Mouse (Mus musculus): ENCODE results near the gene Tmem132d. TPM values are rescaled to one million over a fixed set of nuclear protein-coding genes. Genes with fewer than 3 reads are reported as not detected.

Tmem132d gene
- polyA plus RNA-seq, 1 experiment from 2014 or later: not detected

DNA sequence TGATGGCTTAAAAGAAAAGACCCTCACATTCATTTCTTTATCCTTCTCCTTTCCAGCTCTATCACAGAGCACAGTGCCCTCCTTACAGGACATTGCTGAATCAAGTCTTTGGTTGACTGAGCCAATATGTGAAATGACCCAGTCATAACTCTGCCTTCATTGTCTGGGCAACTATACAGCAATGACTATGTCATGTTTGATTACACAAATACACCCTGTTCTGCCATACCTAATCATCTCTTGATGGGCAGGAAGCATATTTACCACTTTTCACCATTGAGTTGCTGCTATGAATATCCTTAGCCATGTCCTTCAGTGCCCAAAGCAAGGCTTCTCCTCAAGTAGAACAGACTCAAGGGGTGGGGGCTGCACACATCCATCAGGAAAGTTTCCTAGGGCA lies 214.6 kb downstream of the Tmem132d start:
- Histone ChIP-seq H3K79me2 (ENCODE audit: inconsistent target) (no peaks in the 10 kb centered on the region), H3K4me3 (ENCODE audit: inconsistent target) (no peak overlapping the region), H3K27ac (no peak overlapping the region), H3K36me3 (ENCODE audit: inconsistent target) (no peaks in the 10 kb centered on the region)

DNA sequence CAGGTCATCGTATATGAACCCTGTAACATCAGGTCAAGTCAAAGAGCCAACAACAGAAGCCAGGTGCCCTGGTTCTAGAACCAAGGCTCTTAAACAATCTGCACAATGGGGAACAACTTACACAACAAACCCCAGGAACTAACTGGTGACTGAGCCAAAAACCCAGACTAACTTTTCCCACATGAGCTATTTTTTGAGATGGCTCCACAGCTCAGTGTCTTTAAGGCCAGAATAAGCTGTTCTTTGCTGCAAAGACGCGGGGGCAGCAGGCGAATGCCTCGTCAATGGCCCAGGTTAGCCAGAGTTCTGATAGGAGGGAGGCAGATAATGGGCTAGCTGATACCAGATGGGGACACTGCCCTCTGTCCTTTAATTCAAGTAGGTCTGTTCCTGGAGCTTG lies 221.8 kb downstream of the Tmem132d start:
- 92% methylated on average over 5 of the region's 5 CpGs for WGBS (ENCODE audit: missing documents)
- Histone ChIP-seq H3K27ac (no peak overlapping the region), H3K36me3 (ENCODE audit: inconsistent target) (no peaks in the 10 kb centered on the region), H3K79me2 (ENCODE audit: inconsistent target) (no peaks in the 10 kb centered on the region), H3K4me3 (ENCODE audit: inconsistent target) (no peak overlapping the region)

DNA sequence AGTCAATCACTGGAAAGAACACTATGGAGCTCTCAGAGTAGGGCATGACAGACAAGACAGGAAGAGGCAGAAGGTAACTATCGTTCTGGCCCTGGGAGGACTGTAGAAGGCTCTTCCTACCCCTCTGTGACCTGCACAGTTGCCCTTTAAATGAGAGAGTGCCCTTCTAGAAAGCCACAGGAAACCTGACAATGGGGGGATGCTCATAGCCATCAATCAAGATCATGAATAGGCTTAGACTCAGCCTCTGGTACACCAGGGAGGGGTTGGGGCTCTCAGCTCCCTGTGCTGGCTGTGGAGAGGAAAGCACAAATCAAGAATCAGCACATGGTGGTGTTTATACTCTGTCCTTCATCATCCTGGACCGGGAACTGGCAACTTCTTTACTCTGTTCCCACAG lies 227.2 kb downstream of the Tmem132d start:
- H3K36me3 ChIP-seq (ENCODE audit: inconsistent target): no peaks in the 10 kb centered on the region
- H3K79me2 ChIP-seq (ENCODE audit: inconsistent target): no peaks in the 10 kb centered on the region
- no peak overlapping the region for H3K4me3 ChIP-seq (ENCODE audit: inconsistent target)
- WGBS (ENCODE audit: missing documents): 21% methylated on average over 2 of the region's 2 CpGs
- no peak overlapping the region for H3K27ac ChIP-seq

DNA sequence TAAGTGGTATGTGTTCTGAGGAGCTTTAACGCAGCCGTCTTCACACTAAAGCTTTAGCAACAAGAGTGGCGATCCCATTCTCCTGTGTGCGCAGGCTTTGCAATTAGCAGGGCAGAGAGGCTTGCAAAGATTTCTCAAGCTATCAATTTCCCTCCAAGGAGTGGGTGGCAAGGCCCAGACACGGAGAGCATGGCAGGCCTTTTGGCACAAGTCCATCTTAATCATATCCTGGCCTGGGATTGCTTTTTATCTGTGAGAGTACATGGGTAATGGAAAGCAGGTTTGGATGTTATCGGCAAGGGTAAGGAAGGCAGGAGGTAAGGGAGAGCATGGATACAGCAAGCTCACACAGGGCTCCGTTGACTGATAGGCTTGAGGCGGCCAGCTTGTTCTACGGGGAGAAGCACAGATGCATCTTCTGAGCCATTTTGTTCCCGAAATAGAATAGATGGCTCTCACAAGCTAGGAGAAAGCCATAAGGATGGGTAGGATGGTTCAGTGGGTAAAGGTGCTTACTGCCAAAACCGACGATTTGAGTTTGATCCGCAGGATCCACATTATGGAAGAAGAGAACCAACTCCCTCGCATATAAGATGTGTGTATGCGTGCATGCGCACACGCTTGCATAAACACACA lies 228.1 kb downstream of the Tmem132d start:
- H3K4me3 ChIP-seq (ENCODE audit: inconsistent target): no peak overlapping the region
- H3K79me2 ChIP-seq (ENCODE audit: inconsistent target): no peaks in the 10 kb centered on the region
- no peaks in the 10 kb centered on the region for H3K36me3 ChIP-seq (ENCODE audit: inconsistent target)
- WGBS (ENCODE audit: missing documents): 94% methylated on average over 13 of the region's 17 CpGs
- no peak overlapping the region for H3K27ac ChIP-seq

DNA sequence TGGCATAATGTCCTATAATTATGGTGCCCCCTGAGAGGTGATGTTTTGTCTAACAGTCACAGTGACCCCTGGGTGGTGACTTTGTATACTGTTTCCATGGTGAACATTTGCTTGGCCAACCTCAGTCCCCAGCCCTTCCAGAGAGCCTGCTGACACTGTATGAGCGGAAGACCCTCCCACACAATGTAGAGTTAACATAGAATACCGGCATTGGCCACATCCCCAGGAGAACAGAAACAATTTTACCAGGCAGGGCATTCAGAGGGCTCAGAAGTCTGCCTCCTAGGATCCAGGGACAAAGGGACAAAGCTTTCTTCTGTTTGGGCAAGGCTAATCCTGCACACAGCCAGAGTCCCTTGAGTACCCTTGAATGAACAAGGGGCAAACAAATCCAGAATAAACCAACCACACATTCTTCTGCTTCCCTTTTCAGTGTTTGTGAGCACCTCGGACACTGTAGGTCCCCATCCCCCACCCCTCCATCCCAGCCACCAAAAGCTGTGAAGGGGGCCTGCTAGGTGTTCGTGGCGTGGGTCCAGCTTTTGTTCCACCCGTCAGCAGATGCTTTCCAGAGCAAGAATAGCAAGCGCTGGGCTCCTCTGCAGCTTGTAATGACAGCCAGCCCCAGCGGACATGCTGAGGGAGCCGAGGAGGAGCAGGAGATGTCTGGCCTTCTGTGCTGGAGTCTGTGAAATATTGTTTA lies 228.8 kb downstream of the Tmem132d start:
- WGBS (ENCODE audit: missing documents): 64% methylated on average over 9 of the region's 9 CpGs
- H3K79me2 ChIP-seq (ENCODE audit: inconsistent target): no peaks in the 10 kb centered on the region
- no peak overlapping the region for H3K27ac ChIP-seq
- H3K4me3 ChIP-seq (ENCODE audit: inconsistent target): no peak overlapping the region
- no peaks in the 10 kb centered on the region for H3K36me3 ChIP-seq (ENCODE audit: inconsistent target)

DNA sequence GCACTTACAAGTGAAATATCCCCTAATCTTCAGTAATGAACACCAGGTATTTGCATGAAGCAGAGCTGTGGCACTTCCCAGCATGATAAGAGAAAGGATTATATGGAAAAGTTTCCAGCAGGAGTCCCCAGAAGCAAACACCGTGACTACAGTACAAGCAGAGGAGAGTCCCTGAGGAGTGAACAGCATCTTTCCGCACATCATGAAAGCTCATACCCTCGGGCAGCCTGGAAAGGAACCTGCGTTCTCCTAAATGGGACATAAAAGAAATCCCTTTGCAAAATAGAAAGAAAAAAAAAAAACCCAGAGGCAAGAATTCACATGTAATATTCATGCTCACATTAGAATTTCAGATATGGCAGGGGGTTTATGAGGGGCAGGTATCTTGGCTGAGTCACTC lies 238.8 kb downstream of the Tmem132d start:
- Histone ChIP-seq H3K27ac (no peak overlapping the region), H3K4me3 (ENCODE audit: inconsistent target) (no peak overlapping the region), H3K36me3 (ENCODE audit: inconsistent target) (no peaks in the 10 kb centered on the region), H3K79me2 (ENCODE audit: inconsistent target) (no peaks in the 10 kb centered on the region)
- WGBS (ENCODE audit: missing documents): 78% methylated on average over 4 of the region's 4 CpGs

DNA sequence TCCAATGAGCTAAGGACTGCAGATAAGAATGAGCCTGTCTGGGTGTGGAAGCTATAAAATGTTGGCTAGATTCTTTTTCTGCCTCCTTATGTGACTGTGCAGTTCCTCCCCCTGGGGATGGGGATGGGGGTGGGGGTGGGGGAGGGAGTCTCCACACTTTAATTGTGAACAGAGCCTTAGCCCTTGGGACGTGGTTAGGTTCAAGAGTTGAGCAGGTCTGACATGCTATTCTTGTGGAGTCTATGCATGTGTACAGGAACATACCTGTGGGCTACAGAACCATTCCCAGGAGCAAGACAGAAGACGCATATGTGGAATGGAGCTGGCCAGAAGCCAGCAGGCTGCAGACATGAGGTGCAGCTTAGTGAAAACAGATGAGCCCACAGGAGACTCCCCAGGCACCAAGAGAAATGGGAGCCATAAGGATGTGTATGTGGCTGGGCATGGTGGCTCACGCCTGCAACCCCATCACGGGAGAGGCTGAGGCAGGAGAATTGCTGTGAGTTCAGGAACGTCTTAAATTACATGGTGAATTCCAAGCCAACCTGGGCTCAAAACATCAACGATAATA lies 240.3 kb downstream of the Tmem132d start:
- 84% methylated on average over 6 of the region's 6 CpGs for WGBS (ENCODE audit: missing documents)
- H3K27ac ChIP-seq: no peak overlapping the region

DNA sequence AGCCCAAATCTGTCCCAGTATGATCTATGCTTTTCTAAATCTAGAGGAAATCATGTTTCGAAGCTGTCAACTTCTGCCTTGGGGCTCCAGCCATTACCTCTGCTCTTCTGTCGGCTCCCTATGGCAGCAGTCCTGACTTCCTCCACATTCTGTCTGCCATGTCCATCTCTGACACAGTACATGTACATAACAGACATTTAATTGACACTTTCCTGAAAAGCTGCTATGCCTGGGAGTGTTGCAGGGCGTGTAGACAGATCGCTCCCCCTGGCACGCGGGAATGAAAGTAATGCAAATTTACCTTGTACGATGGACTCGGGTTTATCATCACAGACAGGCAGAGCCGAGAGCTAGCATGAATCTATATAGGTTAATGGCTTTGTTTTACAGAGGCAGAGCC lies 241.2 kb downstream of the Tmem132d start:
- no peaks in the 10 kb centered on the region for H3K36me3 ChIP-seq (ENCODE audit: inconsistent target)
- H3K27ac ChIP-seq: no peak overlapping the region
- H3K4me3 ChIP-seq (ENCODE audit: inconsistent target): no peak overlapping the region
- 90% methylated on average over 9 of the region's 9 CpGs for WGBS (ENCODE audit: missing documents)
- no peaks in the 10 kb centered on the region for H3K79me2 ChIP-seq (ENCODE audit: inconsistent target)

More for the DNA sequence above, 240.3 kb downstream of the Tmem132d start:
- no peak overlapping the region for H3K4me3 ChIP-seq (ENCODE audit: inconsistent target)
- H3K79me2 ChIP-seq (ENCODE audit: inconsistent target): no peaks in the 10 kb centered on the region
- H3K36me3 ChIP-seq (ENCODE audit: inconsistent target): no peaks in the 10 kb centered on the region

DNA sequence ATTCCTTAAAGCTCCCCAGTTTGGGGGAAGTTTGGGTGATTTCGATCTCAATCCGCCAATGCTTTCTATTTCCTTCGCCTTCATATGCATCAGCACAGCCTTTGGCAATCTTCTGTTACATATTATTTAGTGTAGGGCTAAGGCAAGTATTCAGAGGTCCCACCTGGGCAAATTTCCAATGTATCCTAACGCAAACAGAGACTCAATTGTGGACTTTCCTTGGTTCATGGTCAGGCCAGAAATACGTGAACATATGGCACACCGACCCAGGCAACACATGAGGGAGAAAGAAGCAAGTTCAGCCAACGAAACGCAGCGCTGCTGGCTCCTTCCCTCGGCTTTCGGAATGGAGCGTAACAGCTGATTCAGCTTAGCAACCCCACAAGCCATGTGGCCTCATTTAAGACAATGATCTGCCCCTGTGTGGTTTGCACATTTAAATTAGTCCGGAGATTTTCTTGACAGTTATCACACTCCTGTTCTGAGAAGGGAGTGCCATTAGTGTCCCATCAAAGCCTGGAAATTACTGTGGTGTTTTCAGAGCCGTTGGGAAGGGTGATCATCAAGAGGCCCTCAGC lies 242.5 kb downstream of the Tmem132d start:
- H3K36me3 ChIP-seq (ENCODE audit: inconsistent target): no peaks in the 10 kb centered on the region
- H3K4me3 ChIP-seq (ENCODE audit: inconsistent target): no peak overlapping the region
- H3K27ac ChIP-seq: no peak overlapping the region
- 82% methylated on average over 14 of the region's 14 CpGs for WGBS (ENCODE audit: missing documents)
- no peaks in the 10 kb centered on the region for H3K79me2 ChIP-seq (ENCODE audit: inconsistent target)

DNA sequence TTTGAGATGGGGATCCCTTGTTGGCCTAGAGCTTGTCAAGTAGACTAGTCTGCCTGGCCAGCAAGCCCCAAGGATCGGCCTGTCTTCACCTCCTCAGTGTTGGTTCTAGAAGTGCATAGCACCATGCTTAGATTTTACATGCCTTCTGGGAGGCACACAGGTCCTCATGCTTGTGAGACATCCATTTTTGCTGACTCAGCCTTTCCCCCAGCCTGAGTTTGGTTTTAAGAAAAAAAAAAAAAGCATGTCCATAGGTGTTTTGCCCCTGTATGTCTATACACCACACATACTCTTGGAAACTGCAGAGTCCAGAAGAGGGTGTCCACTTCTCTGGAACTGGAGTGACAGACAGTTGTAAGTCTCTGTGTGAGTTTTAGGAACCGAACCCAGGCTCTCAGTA lies 256.6 kb downstream of the Tmem132d start:
- no peaks in the 10 kb centered on the region for H3K79me2 ChIP-seq (ENCODE audit: inconsistent target)
- no peak overlapping the region for H3K27ac ChIP-seq
- 87% methylated on average over 2 of the region's 2 CpGs for WGBS (ENCODE audit: missing documents)
- no peak overlapping the region for H3K4me3 ChIP-seq (ENCODE audit: inconsistent target)
- no peaks in the 10 kb centered on the region for H3K36me3 ChIP-seq (ENCODE audit: inconsistent target)

DNA sequence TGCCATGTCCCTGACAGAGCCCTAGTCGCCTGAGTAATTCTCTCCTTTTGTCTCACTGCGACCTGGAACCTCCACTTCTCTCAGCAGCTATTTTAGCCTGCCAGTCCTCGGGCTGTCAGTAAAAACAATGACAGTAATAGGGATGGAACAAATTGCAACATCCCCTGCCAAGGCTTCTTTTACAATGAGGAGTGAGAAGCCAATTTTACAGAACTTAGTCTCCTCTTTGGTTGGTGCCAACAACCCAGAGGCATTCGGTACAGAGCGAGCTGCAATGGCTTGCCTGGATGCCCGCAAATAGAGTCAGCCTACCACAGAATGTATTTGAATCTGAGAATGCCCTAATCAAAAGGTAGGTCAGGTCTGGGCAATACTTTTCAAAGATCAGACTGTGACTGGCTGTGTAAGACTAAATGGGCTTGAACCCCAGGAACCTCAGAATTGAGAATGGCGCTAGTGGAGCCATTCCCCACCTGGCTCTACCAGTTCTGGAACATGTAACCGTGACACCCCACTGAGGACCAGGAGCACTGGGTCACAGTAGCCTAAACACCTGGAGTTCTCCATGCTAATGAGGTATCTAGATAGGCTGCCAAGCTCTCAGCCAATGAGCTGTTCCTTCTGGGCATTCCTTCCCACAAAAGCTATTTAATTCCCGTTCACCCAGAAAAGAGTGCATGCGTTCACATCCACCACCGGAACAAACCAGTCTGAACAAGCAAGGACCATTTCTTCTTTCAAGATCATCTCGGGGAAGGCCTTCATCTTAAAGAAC lies 273.8 kb downstream of the Tmem132d start:
- no peak overlapping the region for H3K27ac ChIP-seq
- H3K36me3 ChIP-seq (ENCODE audit: inconsistent target): no peaks in the 10 kb centered on the region
- no peak overlapping the region for H3K4me3 ChIP-seq (ENCODE audit: inconsistent target)
- 83% methylated on average over 12 of the region's 12 CpGs for WGBS (ENCODE audit: missing documents)
- H3K79me2 ChIP-seq (ENCODE audit: inconsistent target): no peaks in the 10 kb centered on the region

DNA sequence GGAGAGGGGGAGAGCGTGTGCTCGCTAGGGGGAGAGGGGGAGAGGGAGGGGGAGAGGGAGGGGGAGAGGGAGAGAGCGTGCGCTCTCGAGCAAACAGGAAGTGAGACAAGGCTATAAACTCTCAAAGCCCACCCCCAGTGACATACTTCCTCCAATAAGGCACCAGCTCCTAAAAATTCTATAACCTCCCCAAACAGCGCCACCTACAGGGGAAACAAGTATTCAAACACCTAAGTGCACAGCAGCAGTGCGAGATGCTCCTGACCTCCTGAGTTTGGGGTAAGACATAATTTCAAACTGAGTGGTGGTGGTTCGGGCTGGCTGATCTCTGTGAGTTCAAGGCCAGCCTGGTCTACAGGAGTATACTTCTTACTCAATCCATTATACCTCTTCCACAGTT lies 281.4 kb downstream of the Tmem132d start:
- 90% methylated on average over 7 of the region's 8 CpGs for WGBS (ENCODE audit: missing documents)
- no peaks in the 10 kb centered on the region for H3K36me3 ChIP-seq (ENCODE audit: inconsistent target)
- H3K79me2 ChIP-seq (ENCODE audit: inconsistent target): no peaks in the 10 kb centered on the region
- H3K4me3 ChIP-seq (ENCODE audit: inconsistent target): no peak overlapping the region
- no peak overlapping the region for H3K27ac ChIP-seq

DNA sequence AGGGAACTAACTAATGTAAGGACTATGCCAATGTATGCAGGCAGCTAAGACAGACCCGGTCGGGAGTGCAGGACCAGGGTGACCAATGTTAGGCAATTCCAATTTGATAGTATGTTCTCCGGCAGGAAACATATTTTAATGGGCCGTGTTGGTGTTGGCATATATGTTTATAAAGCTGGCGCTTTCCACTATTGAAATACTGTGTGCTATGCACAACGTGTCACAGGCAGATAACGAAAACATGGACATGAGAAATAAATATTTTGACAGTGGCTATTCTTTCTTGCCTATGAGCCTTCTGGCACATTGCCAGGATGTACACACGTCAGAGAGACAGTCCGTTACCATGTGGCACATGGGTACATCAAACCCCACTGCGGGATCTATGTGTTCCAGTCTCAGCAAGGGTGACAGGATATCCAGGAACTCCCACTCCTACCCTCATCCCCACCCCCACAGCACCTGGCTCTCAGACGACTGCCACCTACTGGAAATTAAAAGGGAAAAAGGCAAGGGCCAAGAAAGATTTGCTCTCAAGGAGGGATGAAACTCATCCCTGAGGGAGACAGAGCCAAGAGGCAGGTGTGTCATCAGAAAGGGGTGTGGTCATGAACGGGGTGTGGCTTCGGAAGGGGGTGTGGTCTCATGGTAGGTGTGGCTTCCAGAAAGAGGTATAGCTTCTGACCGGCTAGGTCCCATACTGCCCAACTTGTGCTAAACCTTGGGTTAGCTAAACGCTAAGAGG lies 285.8 kb downstream of the Tmem132d start:
- Histone ChIP-seq H3K4me3 (ENCODE audit: inconsistent target) (no peak overlapping the region), H3K27ac (no peak overlapping the region), H3K36me3 (ENCODE audit: inconsistent target) (no peaks in the 10 kb centered on the region), H3K79me2 (ENCODE audit: inconsistent target) (no peaks in the 10 kb centered on the region)
- 90% methylated on average over 15 of the region's 15 CpGs for WGBS (ENCODE audit: missing documents)

DNA sequence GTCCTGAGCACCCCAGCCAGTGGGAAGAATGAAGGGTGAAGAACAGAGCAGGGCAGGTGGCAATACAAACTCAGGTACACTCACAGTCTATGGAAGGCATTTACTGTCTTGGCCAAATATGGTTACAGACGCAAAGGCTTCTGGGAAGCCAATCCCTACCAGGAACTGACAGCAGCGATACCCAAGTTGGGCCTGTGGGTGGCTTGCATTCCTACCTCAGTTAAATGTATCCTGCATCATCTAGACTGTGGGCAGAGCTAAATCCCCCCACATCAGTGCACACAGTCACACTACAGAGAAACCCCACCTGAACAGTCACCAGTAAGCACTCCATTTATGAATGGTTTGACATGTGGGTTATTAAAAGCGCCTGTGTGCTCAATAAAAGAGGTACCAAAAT lies 288.1 kb downstream of the Tmem132d start:
- Histone ChIP-seq H3K79me2 (ENCODE audit: inconsistent target) (no peaks in the 10 kb centered on the region), H3K4me3 (ENCODE audit: inconsistent target) (no peak overlapping the region), H3K27ac (no peak overlapping the region), H3K36me3 (ENCODE audit: inconsistent target) (no peaks in the 10 kb centered on the region)
- WGBS (ENCODE audit: missing documents): 83% methylated on average over 3 of the region's 3 CpGs

Data from macrophage (primary cell).